Mouse (Mus musculus) spleen, adult 2 months (tissue): ENCODE data around the gene Art3. TPM values are rescaled to one million over a fixed set of nuclear protein-coding genes. Genes with fewer than 3 reads are reported as not detected.

ENCODE experiments used
- DNase-seq, 2 experiments: peaks; one replicate each; pipeline versions ENCODE4 v3.0.0 to v3.0.0-alpha.2; 2012 to 2021; ENCODE audit warnings: low spot score in 2 of 2, low read depth in 1 of 2
- H3K27ac ChIP-seq: fragments of 200-500 bp; 2 replicates; pipeline ENCODE4 v1.5.1; 2012; ENCODE audit warnings: low read length, inconsistent platforms; ENCODE audit not compliant: insufficient read depth
- H3K27me3 ChIP-seq: fragments of 200-500 bp; 2 replicates; pipeline ENCODE4 v1.6.1; 2012; ENCODE audit warnings: mild to moderate bottlenecking, moderate library complexity, low read length, inconsistent platforms; ENCODE audit not compliant: control insufficient read depth, insufficient read depth
- H3K36me3 ChIP-seq: fragments of 200-500 bp; 2 replicates; pipeline ENCODE4 v1.6.1; 2012; ENCODE audit warnings: mild to moderate bottlenecking, low read length, inconsistent platforms; ENCODE audit not compliant: control insufficient read depth, insufficient read depth
- H3K4me1 ChIP-seq: fragments of 200-500 bp; 2 replicates; pipeline ENCODE4 v1.6.1; 2011; ENCODE audit warnings: inconsistent platforms; ENCODE audit not compliant: control insufficient read depth, insufficient read depth, insufficient read length
- H3K4me3 ChIP-seq: fragments of 200-500 bp; 2 replicates; pipeline ENCODE4 v1.5.1; 2011; ENCODE audit warnings: mild to moderate bottlenecking, inconsistent platforms; ENCODE audit not compliant: insufficient read depth, insufficient read length; ENCODE audit errors: extremely low read depth
- CTCF ChIP-seq: fragments of 200-500 bp; IDR thresholded peaks from 2 replicates; pipeline ENCODE4 v1.5.1; 2011; ENCODE audit warnings: mild to moderate bottlenecking, inconsistent platforms; ENCODE audit not compliant: insufficient read depth, insufficient read length, insufficient replicate concordance; ENCODE audit errors: extremely low read depth
- POLR2A ChIP-seq: fragments of 200-500 bp; IDR thresholded peaks from 2 replicates; pipeline ENCODE4 v1.6.1; 2011; ENCODE audit warnings: low read depth, low read length, inconsistent platforms
- WGBS: fragments of 180-500 bp; shearing (Covaris S2); methylation state at CpG from one replicate; pipeline ENCODE4 v1.1.7; 2018; 5-methylcytosine and 5-hydroxymethylcytosine counted together
- polyA plus RNA-seq: library from polyadenylated mRNA; depleted of rRNA; stranded (reverse); fragments of >200 nt; gene quantifications from 2 replicates; pipeline ENCODE4 v1.2.3, GENCODE M21; 2012

The Art3 gene
- polyA plus RNA-seq, 1 experiment = 2.4 TPM

GRCm38 (mm10) chr5:92302149-92302840, 29.3 kb upstream of the Art3 start:
- no peak for DNase-seq
- TF ChIP-seq POLR2A = no peak
- TF ChIP-seq CTCF = no peak
- no peaks in the 10 kb centered on the region for H3K27me3 ChIP-seq
- H3K27ac ChIP-seq = no peak overlapping the region
- 91% methylated on average over 13 of the region's 13 CpGs for WGBS
- H3K4me3 ChIP-seq = no peak overlapping the region
- peaks cover 48% of the 10 kb centered on the region for H3K36me3 ChIP-seq
- no peaks in the 10 kb centered on the region for H3K4me1 ChIP-seq

GRCm38 (mm10) chr5:92304291-92304690, 27.3 kb upstream of the Art3 start:
- TF ChIP-seq CTCF = no peak
- TF ChIP-seq POLR2A = no peak
- DNase-seq = no peak
- Histone ChIP-seq H3K4me1 (peaks cover 5% of the 10 kb centered on the region), H3K36me3 (peaks cover 44% of the 10 kb centered on the region), H3K27me3 (no peaks in the 10 kb centered on the region), H3K4me3 (no peak overlapping the region), H3K27ac (no peak overlapping the region)
- WGBS = 91% methylated on average over 3 of the region's 3 CpGs

GRCm38 (mm10) chr5:92309681-92310511, 21.7 kb upstream of the Art3 start, which contains the start of gene Sdad1:
TSS of gene Sdad1 (minus strand) at chr5:92310479.
- no peaks in the 10 kb centered on the region for H3K27me3 ChIP-seq
- peaks cover 7% of the 10 kb centered on the region for H3K4me1 ChIP-seq
- 3% methylated on average over 41 of the region's 41 CpGs for WGBS
- H3K36me3 ChIP-seq = peaks cover 5% of the 10 kb centered on the region
- H3K4me3 ChIP-seq = peak within 1 kb of the TSS; percentile 81
- peak; percentile 87 to 93 for DNase-seq
- no peak within 1 kb of the TSS for H3K27ac ChIP-seq
- TF ChIP-seq CTCF (peak; percentile 50; the same call in 1 of the 2 replicates), POLR2A (peak; percentile 23; the same call in 1 of the 2 replicates)

GRCm38 (mm10) chr5:92312046-92312715, 19.4 kb upstream of the Art3 start:
- peaks cover 7% of the 10 kb centered on the region for H3K4me1 ChIP-seq
- no peak overlapping the region for H3K4me3 ChIP-seq
- no peaks in the 10 kb centered on the region for H3K36me3 ChIP-seq
- DNase-seq = peak; percentile 79 to 85
- H3K27me3 ChIP-seq = no peaks in the 10 kb centered on the region
- TF ChIP-seq CTCF (peak; percentile 32; the same call in 1 of the 2 replicates), POLR2A (no peak)
- H3K27ac ChIP-seq = no peak overlapping the region
- WGBS = 13% methylated on average over 13 of the region's 13 CpGs

- WGBS = 59% methylated on average over 7 of the region's 7 CpGs
- no peak for DNase-seq
- Histone ChIP-seq H3K27ac (no peak overlapping the region), H3K4me1 (peaks cover 6% of the 10 kb centered on the region), H3K4me3 (no peak overlapping the region), H3K27me3 (no peaks in the 10 kb centered on the region), H3K36me3 (no peaks in the 10 kb centered on the region)
- no peak for TF ChIP-seq POLR2A
- no peak for TF ChIP-seq CTCF
Measured at GRCm38 (mm10) chr5:92313776-92314175, 17.9 kb upstream of the Art3 start.

- H3K27me3 ChIP-seq = no peaks in the 10 kb centered on the region
- TF ChIP-seq CTCF = no peak
- no peak for TF ChIP-seq POLR2A
- no peak overlapping the region for H3K4me3 ChIP-seq
- WGBS = 78% methylated on average over 7 of the region's 7 CpGs
- H3K4me1 ChIP-seq = no peaks in the 10 kb centered on the region
- no peak overlapping the region for H3K27ac ChIP-seq
- peak in 1 of 2 experiments; percentile 18 for DNase-seq
- no peaks in the 10 kb centered on the region for H3K36me3 ChIP-seq
Measured at GRCm38 (mm10) chr5:92318119-92318518, 13.5 kb upstream of the Art3 start.

GRCm38 (mm10) chr5:92318596-92318995, 13.0 kb upstream of the Art3 start:
- Histone ChIP-seq H3K27ac (no peak overlapping the region), H3K4me3 (no peak overlapping the region), H3K4me1 (no peaks in the 10 kb centered on the region), H3K27me3 (no peaks in the 10 kb centered on the region), H3K36me3 (no peaks in the 10 kb centered on the region)
- 86% methylated on average over 14 of the region's 14 CpGs for WGBS
- peak in 1 of 2 experiments; percentile 6 for DNase-seq
- TF ChIP-seq CTCF (no peak), POLR2A (no peak)
